Comparison of ENCODE assay signal across 15 mouse cellular contexts in genomic region chr16:34865373-34865772, GRCm38 (mm10).
DNase-seq lines count a peak whose midpoint lies in the region.
"Had no signal": no experiment of that assay in that cellular context is flagged by ENCODE, and none has a peak within 500 bp of the region (broad histone marks: within the 10 kb centered on the region; RNA-seq: fewer than 3 reads in every experiment).

No protein-coding gene starts in this region.

- peak; percentile 20 for DNase-seq in adrenal gland, adult 2 months
- no peak for DNase-seq in adrenal gland, postnatal 25 days
- peak; percentile 36 for DNase-seq in kidney, adult 9 months
- DNase-seq in kidney, adult 18-20 months: no peak
- DNase-seq in kidney, postnatal 14 days: peak; percentile 44
- peak; percentile 31 for DNase-seq in lung, postnatal 14 days
- no peak for DNase-seq in layer of hippocampus, adult 9-11 months
- DNase-seq in spleen, postnatal 14 days (ENCODE audit: low spot score in 2 of 2): no peak
- DNase-seq: B cell, adult 2 months; cerebellum, adult 2 months; cerebellum, postnatal 10 days; forebrain, postnatal 0 days; gastrocnemius, postnatal 14 days; heart, adult 2 months; heart, postnatal 14 days had no signal

Comparison
In these comparisons a context has a peak if more than half of its experiments do, and no peak if none do; other contexts are left out.
1. DNase-seq: peak in adrenal gland, adult 2 months (single experiment), kidney, adult 9 months (single experiment), kidney, postnatal 14 days (single experiment) and lung, postnatal 14 days (single experiment); none in adrenal gland, postnatal 25 days (single experiment), kidney, adult 18-20 months (single experiment), layer of hippocampus, adult 9-11 months (single experiment) and spleen, postnatal 14 days (0 of 2).